Mouse (Mus musculus): ENCODE data around the gene Abcg8. TPM values are rescaled to one million over a fixed set of nuclear protein-coding genes. Genes with fewer than 3 reads are reported as not detected.

Gene Abcg8
- polyA plus RNA-seq, 1 experiment = 0.04 TPM

GRCm38 (mm10) chr17:84642324-84642723 lies 33.8 kb upstream of the Abcg8 start:
- Histone ChIP-seq H3K4me1 (no peaks in the 10 kb centered on the region), H3K27me3 (replicated peaks) (peaks cover 3% of the 10 kb centered on the region), H3K4me3 (replicated peaks) (no peak overlapping the region), H3K36me3 (replicated peaks; ENCODE audit: low read length) (no peaks in the 10 kb centered on the region), H3K9me3 (no peaks in the 10 kb centered on the region)
- TF ChIP-seq GATA1 (IDR thresholded peaks at IDR 0.05; ENCODE audit: borderline replicate concordance, low read length) (no peak), FLI1 (IDR thresholded peaks at IDR 0.05; ENCODE audit: low read length) (no peak)

DNA sequence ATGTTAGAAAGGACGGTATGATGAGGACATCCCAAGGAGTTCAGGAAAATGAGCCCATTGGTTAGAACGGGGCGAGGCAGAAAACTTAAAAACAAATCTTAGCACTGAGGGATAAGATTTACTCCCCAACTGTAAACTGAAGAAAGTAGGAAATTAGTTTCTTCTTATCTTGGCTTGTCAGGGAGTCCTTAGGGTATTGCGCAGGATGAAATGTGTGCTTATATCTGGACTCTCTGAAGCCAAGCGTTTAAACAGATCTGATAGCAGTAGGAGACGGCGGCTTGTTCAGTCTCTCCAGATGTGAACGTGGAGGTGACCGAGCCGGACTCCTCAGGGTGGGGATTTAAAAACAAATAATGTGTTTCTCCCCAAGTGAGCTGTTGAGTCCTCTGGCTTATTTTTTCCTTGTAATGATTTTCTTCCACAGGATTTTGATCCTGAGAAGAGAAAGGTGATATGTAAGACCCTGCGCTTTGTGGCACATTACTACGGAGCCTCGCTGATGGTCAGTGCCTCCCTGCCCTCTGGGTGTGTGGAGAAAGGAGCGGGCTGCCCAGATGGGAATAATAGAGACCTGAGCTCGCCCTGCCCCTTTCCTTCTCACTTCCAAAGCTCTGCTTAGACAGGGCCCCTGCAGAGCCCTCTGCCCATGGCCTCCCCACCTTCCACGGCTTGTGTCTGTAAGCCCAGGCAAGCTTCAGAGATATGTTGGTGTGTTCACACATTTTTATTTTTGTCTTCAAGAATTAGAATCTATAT lies 31.6 kb upstream of the Abcg8 start:
- Histone ChIP-seq H3K4me1 (no peaks in the 10 kb centered on the region), H3K9me3 (no peaks in the 10 kb centered on the region), H3K36me3 (replicated peaks; ENCODE audit: low read length) (no peaks in the 10 kb centered on the region), H3K4me3 (replicated peaks) (no peak overlapping the region), H3K27me3 (replicated peaks) (no peaks in the 10 kb centered on the region)
- TF ChIP-seq FLI1 (IDR thresholded peaks at IDR 0.05; ENCODE audit: low read length) (no peak), GATA1 (IDR thresholded peaks at IDR 0.05; ENCODE audit: borderline replicate concordance, low read length) (no peak)

DNA sequence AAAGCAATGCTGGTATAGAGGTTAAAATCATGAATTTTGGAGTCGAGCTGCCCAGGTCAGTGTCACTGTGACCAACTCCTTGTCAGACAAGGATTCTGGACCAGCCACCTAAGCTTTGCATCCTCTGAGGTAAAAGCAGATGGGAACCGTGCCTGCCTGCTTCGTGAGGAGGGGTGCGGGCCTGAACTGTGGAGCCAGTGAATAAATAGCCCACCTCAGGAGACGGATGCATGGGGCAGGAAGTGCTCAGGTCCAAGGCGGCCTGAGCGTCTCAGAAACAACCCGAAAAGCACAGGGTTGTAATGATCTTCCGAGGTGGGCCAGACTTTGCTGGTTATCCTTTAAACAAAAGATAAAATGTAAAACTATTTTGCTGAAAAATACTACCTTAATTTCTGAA lies 31.0 kb upstream of the Abcg8 start:
- no peaks in the 10 kb centered on the region for H3K36me3 ChIP-seq (replicated peaks; ENCODE audit: low read length)
- TF ChIP-seq GATA1 (IDR thresholded peaks at IDR 0.05; ENCODE audit: borderline replicate concordance, low read length) (no peak), FLI1 (IDR thresholded peaks at IDR 0.05; ENCODE audit: low read length) (no peak)
- H3K27me3 ChIP-seq (replicated peaks) = no peaks in the 10 kb centered on the region
- H3K4me1 ChIP-seq = no peaks in the 10 kb centered on the region
- H3K9me3 ChIP-seq = no peaks in the 10 kb centered on the region
- no peak overlapping the region for H3K4me3 ChIP-seq (replicated peaks)

- H3K9me3 ChIP-seq = no peaks in the 10 kb centered on the region
- no peak overlapping the region for H3K4me3 ChIP-seq (replicated peaks)
- no peaks in the 10 kb centered on the region for H3K27me3 ChIP-seq (replicated peaks)
- no peaks in the 10 kb centered on the region for H3K4me1 ChIP-seq
- TF ChIP-seq GATA1 (IDR thresholded peaks at IDR 0.05; ENCODE audit: borderline replicate concordance, low read length) (no peak), FLI1 (IDR thresholded peaks at IDR 0.05; ENCODE audit: low read length) (no peak)
- no peaks in the 10 kb centered on the region for H3K36me3 ChIP-seq (replicated peaks; ENCODE audit: low read length)
Measured at GRCm38 (mm10) chr17:84645894-84646293, 30.2 kb upstream of the Abcg8 start.

GRCm38 (mm10) chr17:84646477-84646876 lies 29.6 kb upstream of the Abcg8 start:
- H3K4me1 ChIP-seq = no peaks in the 10 kb centered on the region
- no peak for TF ChIP-seq FLI1 (IDR thresholded peaks at IDR 0.05; ENCODE audit: low read length)
- TF ChIP-seq GATA1 (IDR thresholded peaks at IDR 0.05; ENCODE audit: borderline replicate concordance, low read length) = no peak
- H3K27me3 ChIP-seq (replicated peaks) = no peaks in the 10 kb centered on the region
- no peaks in the 10 kb centered on the region for H3K36me3 ChIP-seq (replicated peaks; ENCODE audit: low read length)
- no peaks in the 10 kb centered on the region for H3K9me3 ChIP-seq
- no peak overlapping the region for H3K4me3 ChIP-seq (replicated peaks)

GRCm38 (mm10) chr17:84647630-84648029 lies 28.5 kb upstream of the Abcg8 start:
- no peaks in the 10 kb centered on the region for H3K4me1 ChIP-seq
- no peaks in the 10 kb centered on the region for H3K9me3 ChIP-seq
- H3K36me3 ChIP-seq (replicated peaks; ENCODE audit: low read length) = no peaks in the 10 kb centered on the region
- no peaks in the 10 kb centered on the region for H3K27me3 ChIP-seq (replicated peaks)
- H3K4me3 ChIP-seq (replicated peaks) = no peak overlapping the region
- TF ChIP-seq GATA1 (IDR thresholded peaks at IDR 0.05; ENCODE audit: borderline replicate concordance, low read length) (no peak), FLI1 (IDR thresholded peaks at IDR 0.05; ENCODE audit: low read length) (no peak)

DNA sequence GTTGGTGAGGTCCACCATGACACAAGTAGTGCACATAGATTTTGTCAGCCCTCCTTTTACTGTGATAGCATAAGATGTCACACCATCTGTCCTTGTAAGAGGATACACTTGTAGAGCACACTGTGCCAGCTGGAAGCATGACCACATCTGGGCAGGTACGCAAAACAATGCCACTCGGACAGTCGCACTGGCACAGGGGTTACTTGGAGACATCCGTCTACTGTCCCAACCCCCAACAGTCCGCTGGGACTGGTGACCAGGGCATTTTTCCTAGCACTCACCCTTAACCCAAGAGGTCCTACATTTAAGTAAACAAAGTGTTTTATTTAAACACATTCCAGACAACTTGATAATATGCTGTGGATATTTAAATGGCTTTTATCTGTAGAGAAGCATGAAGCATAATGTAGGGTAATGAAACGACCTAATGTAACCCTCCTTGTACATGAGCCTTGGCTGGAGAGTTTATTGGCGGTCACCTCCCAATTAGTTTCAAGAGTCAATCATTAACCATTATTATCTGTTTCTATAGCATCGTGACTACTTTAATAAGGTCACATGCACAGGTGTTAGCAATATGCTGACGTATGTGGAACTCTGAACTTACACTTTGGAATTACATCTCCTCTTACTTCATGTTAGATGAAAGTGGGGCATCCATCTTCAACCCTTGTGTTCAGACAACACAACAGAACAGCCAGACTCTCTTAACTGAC lies 25.6 kb upstream of the Abcg8 start:
- no peak for TF ChIP-seq FLI1 (IDR thresholded peaks at IDR 0.05; ENCODE audit: low read length)
- no peak for TF ChIP-seq GATA1 (IDR thresholded peaks at IDR 0.05; ENCODE audit: borderline replicate concordance, low read length)
- Histone ChIP-seq H3K9me3 (no peaks in the 10 kb centered on the region), H3K27me3 (replicated peaks) (no peaks in the 10 kb centered on the region), H3K36me3 (replicated peaks; ENCODE audit: low read length) (no peaks in the 10 kb centered on the region), H3K4me1 (no peaks in the 10 kb centered on the region), H3K4me3 (replicated peaks) (no peak overlapping the region)

DNA sequence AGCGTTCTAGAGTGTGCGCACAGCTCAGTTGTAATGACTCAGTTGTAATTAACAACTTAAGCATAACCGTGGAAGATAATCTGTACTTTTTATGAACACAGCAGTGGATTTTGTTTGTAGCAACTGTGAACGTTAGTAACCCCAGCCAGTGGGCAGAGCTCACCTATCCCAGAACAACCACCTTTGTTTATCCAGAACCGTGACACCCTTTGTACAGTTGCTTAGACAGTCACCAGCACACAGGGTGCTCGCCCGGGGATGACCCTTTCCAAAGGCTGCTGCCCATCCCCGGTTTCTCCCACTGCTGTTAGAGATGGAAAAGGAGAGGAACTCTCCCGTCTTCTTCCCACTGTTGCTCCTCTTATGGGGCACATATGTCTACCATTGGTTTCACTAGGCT lies 22.6 kb upstream of the Abcg8 start:
- Histone ChIP-seq H3K4me3 (replicated peaks) (no peak overlapping the region), H3K9me3 (no peaks in the 10 kb centered on the region), H3K36me3 (replicated peaks; ENCODE audit: low read length) (no peaks in the 10 kb centered on the region), H3K4me1 (no peaks in the 10 kb centered on the region), H3K27me3 (replicated peaks) (no peaks in the 10 kb centered on the region)
- TF ChIP-seq FLI1 (IDR thresholded peaks at IDR 0.05; ENCODE audit: low read length) (no peak), GATA1 (IDR thresholded peaks at IDR 0.05; ENCODE audit: borderline replicate concordance, low read length) (no peak)

DNA sequence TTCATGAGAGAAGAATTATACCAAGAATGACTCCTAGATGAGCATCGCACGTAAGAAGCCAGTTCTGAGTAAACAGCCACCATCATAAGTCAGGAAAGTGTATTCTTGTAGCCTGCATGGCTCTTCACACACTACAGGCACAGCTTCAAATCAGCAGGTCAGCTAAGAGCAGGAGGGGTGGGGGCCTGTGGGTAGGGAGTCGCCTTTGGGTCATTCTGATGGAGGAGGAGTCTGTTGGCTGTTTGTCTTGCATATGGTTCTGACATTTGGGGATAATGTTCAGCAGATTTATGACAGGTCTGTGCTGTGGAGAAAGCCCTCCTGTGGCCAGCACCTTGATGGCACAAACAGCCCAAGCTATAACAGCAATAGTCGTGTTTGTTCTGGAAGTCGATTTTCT lies 19.9 kb upstream of the Abcg8 start:
- Histone ChIP-seq H3K4me1 (no peaks in the 10 kb centered on the region), H3K4me3 (replicated peaks) (no peak overlapping the region), H3K27me3 (replicated peaks) (no peaks in the 10 kb centered on the region), H3K9me3 (no peaks in the 10 kb centered on the region), H3K36me3 (replicated peaks; ENCODE audit: low read length) (no peaks in the 10 kb centered on the region)
- TF ChIP-seq GATA1 (IDR thresholded peaks at IDR 0.05; ENCODE audit: borderline replicate concordance, low read length) (no peak), FLI1 (IDR thresholded peaks at IDR 0.05; ENCODE audit: low read length) (no peak)
